Mouse (Mus musculus) urinary bladder, postnatal 36 days (tissue): ENCODE measurements around the gene Ppbp.
"Not testable (repeated sequence)": the region's sequence is repeated elsewhere in the genome, so short reads cannot be mapped to it uniquely, and the experiment has no call there.

ENCODE experiments used
- DNase-seq, 2 experiments: peaks; one replicate each; pipeline ENCODE4 v3.0.0; 2022; ENCODE audit warnings: low spot score in 2 of 2, mixed read lengths in 1 of 2

Gene Ppbp

GRCm38 (mm10) chr5:90785659-90786588 lies 17.6 kb downstream of the Ppbp start, which contains the start of gene Cxcl3:
Gene Cxcl3, plus strand, starts transcription at chr5:90786103.
- peak; percentile 47 to 56 for DNase-seq

GRCm38 (mm10) chr5:90788114-90788513 lies 19.8 kb downstream of the Ppbp start:
- no peak for DNase-seq

DNA sequence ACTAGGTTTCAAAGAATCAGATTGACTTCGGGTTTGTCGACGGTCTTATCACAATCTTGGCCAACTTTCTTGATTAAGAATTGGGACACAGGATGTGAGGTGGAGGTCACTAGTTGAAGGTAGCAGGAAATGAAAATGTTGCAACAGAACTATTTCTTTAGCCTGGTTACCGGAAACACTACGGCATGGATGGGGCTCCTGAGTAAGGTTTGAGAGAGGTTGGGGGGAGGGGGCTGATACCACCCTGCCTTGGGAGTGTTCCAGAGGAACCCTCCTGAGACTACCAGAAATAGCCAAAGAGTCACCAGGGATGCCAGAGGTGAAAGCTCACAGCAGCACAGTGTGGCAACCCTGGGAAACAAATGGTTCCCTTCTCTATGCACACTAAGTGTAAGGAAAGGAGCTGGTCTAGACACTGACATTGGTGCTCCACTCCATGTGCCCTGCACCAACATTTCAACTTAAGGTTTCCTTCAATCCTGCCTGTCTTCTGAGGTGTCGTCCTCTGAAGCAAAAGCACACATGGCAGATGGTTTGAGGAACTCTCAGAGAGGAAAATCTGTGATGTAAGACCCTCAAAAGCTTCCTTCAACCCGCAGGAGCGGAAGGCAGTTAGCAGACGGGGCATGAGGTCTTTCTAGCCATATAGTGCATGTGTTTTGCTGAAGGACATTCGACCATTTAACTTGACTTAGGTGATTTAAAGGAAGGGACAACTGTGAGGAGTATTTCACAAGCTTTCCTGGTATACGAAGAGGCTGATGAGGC lies 21.2 kb downstream of the Ppbp start:
- DNase-seq, result no peak

DNA sequence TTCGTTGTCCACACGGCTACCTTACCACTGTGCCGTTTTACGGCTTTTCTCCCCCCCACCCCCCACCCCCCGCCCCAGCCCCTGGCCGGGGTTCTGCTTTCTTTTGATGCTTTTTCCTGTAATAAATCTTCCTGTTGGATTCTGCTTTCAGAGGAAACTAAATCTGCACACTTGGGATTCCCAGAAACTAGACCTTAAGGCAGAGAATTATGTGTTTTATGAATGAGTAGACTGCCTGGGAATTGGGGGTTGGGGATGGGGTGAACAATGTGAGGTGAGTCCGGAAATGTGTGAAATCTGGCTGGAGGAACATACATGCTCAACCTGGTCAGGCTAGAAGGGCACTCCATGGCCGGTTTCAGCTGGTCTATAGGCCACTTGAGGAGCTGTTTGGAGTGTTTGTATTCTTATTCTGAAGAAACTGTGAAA lies 21.8 kb downstream of the Ppbp start:
- no peak for DNase-seq

GRCm38 (mm10) chr5:90794195-90794625 lies 25.9 kb downstream of the Ppbp start, which contains the start of gene Cxcl15:
Gene Cxcl15, plus strand, starts transcription at chr5:90794534.
- no peak for DNase-seq

DNA sequence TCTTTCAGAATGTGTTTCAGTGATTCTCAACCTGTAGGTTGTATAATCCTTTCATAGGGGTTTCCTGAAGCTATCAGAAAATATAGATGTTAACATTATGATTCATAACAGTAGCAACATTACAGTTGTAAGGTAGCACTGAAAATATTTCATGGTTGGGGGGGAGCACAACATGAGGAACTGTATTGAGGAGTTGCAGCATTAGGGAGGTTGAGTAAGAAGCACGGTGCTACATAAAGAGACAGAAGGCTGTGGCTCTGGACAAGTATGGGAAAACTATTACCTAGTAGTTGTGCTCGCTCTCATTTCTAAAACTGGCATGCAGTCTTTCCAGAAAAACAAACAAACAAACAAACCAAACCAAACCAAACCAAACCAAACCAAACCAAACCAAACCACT lies 27.1 kb downstream of the Ppbp start:
- DNase-seq, result not testable (repeated sequence)

GRCm38 (mm10) chr5:90804574-90804973 lies 36.3 kb downstream of the Ppbp start:
- no peak for DNase-seq

DNA sequence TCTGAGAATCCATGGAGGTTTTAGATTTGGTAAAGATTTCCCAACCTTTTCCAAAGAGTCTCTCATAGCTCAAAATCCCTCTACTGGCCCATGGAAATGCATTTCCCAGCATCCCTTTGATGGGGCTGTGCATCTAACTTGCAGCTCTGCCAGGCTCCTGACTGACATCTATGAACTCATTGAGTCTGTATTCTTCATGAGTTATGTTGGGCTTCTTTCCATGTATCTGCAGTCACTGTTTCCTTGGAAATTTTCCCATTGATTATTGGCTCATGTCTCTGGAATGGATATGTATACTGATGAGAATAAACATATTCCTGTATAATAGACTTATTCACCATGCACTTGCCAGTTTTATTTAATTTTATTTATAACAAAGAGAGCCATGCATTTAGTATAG lies 37.7 kb downstream of the Ppbp start:
- no peak for DNase-seq

GRCm38 (mm10) chr5:90807176-90807950 lies 39.0 kb downstream of the Ppbp start:
- no peak for DNase-seq
